Mouse (Mus musculus) olfactory bulb, adult 2 months (tissue): ENCODE measurements around the gene Slc39a7. TPM values are rescaled to one million over a fixed set of nuclear protein-coding genes. Genes with fewer than 3 reads are reported as not detected.

Experiments
- H3K27ac ChIP-seq: fragments of 200-500 bp; 2 replicates; pipeline ENCODE4 v1.5.1; 2012; ENCODE audit warnings: low read depth, low read length; ENCODE audit not compliant: insufficient read depth
- H3K4me1 ChIP-seq: fragments of 200-500 bp; 2 replicates; pipeline ENCODE4 v1.6.1; 2012; ENCODE audit warnings: low read length; ENCODE audit not compliant: control insufficient read depth, insufficient read depth
- H3K4me3 ChIP-seq: fragments of 200-500 bp; 2 replicates; pipeline ENCODE4 v1.5.1; 2012; ENCODE audit warnings: mild to moderate bottlenecking, low read depth, low read length, moderate library complexity; ENCODE audit not compliant: insufficient read depth
- CTCF ChIP-seq: fragments of 200-500 bp; IDR thresholded peaks from 2 replicates; pipeline ENCODE4 v1.5.1; 2012; ENCODE audit warnings: low read depth, mild to moderate bottlenecking, low read length, moderate library complexity; ENCODE audit not compliant: insufficient read depth
- POLR2A ChIP-seq: fragments of 200-500 bp; IDR thresholded peaks from 2 replicates; pipeline ENCODE4 v1.6.1; 2012; ENCODE audit warnings: mild to moderate bottlenecking, low read depth, low read length, moderate library complexity; ENCODE audit not compliant: insufficient read depth
- WGBS: fragments of 180-500 bp; shearing (Covaris S2); methylation state at CpG from one replicate; pipeline ENCODE4 v1.1.7; 2018; 5-methylcytosine and 5-hydroxymethylcytosine counted together
- polyA plus RNA-seq: library from polyadenylated mRNA; stranded (reverse); fragments of >200 nt; gene quantifications from 2 replicates; pipeline ENCODE4 v1.2.4, GENCODE M21; 2012; ENCODE audit warnings: low replicate concordance; ENCODE audit not compliant: missing spikeins, insufficient read depth, insufficient read length

The Slc39a7 gene
- polyA plus RNA-seq, 1 experiment = not detected

GRCm38 (mm10) chr17:34032806-34033205 is 1.3 kb upstream of the Slc39a7 start:
- H3K27ac ChIP-seq = no peak overlapping the region
- H3K4me1 ChIP-seq = peaks cover 49% of the 10 kb centered on the region
- peak overlapping the region; percentile 59 for H3K4me3 ChIP-seq
- TF ChIP-seq POLR2A (no peak), CTCF (no peak)
- 49% methylated on average over 9 of the region's 9 CpGs for WGBS

DNA sequence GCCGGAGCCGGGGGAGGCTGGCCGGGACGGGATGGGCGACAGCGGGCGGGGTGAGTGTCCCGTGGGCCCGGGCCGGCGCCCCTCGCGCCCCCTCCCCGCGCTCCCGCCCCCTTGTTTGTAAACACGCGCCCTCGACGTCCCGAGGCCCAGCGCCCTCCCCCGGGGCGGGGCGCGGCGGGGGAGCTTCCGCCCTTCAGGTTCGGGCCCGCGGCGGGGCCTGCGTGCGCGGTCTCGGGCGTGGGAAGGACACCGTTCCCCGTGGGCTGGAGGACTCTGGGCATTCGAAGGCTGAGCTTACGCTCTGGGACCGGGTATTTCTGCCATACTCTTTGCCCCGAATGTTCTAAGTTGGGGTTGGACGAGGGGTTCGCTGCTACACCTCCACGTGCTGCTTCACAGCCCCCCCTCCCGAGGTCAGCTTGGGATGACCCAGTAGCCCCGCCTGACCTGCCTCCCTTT is 721 bp upstream of the Slc39a7 start:
- peak overlapping the region; percentile 36; the same call in 1 of the 2 replicates for H3K27ac ChIP-seq
- TF ChIP-seq CTCF = no peak
- no peak for TF ChIP-seq POLR2A
- H3K4me3 ChIP-seq = peak overlapping the region; percentile 59
- H3K4me1 ChIP-seq = peaks cover 47% of the 10 kb centered on the region
- WGBS = under 1% methylated on average over 43 of the region's 48 CpGs

GRCm38 (mm10) chr17:34030861-34031326 is 588 bp downstream of the Slc39a7 start:
- peak overlapping the region; percentile 59 for H3K4me3 ChIP-seq
- no peak overlapping the region for H3K27ac ChIP-seq
- TF ChIP-seq CTCF = no peak
- TF ChIP-seq POLR2A = no peak
- 3% methylated on average over 20 of the region's 20 CpGs for WGBS
- H3K4me1 ChIP-seq = peaks cover 55% of the 10 kb centered on the region

- Histone ChIP-seq H3K27ac (no peak overlapping the region), H3K4me1 (peaks cover 63% of the 10 kb centered on the region), H3K4me3 (peak overlapping the region; percentile 59)
- TF ChIP-seq CTCF = no peak
- no peak for TF ChIP-seq POLR2A
- WGBS = 67% methylated on average over 21 of the region's 21 CpGs
Measured at GRCm38 (mm10) chr17:34029890-34030595, 1.4 kb downstream of the Slc39a7 start.

DNA sequence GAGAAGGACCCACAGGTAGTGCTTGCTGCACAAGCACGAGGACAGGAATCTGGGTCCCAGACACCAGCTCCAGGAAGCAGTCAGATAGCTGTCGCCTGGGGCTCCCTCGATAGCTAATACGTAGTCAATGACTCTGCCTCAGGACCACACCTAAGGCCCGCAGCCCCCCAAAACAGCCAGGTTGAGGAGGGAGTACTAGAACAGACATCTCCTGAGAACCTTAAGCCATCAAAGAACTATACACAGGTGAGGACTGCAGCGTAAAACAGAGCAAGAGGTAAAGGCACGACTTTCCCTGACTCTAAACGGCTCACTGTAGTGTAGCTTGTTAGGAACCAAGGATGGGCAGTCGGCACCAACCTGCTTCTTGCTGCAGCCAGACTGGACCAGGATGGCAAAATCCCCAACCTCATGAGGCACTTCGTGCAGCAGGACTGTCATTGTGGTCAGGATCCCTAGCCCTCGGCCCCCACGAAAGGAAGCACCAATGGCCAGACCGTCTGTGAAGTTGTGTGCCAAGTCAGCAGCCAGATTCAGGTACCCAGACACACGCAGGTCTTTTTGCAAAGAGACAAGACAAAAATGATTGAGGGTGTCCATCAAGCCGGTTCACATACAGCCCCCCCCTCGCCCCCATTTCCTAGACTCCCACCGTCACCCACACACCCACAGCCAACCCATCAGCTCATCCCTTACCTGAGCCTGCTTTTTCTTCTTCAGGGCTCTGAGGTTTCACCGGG is 2.2 kb downstream of the Slc39a7 start:
- no peak overlapping the region for H3K27ac ChIP-seq
- TF ChIP-seq CTCF = no peak
- no peak for TF ChIP-seq POLR2A
- H3K4me1 ChIP-seq = peaks cover 65% of the 10 kb centered on the region
- H3K4me3 ChIP-seq = no peak overlapping the region
- 84% methylated on average over 18 of the region's 18 CpGs for WGBS

GRCm38 (mm10) chr17:34028501-34029149 is 2.9 kb downstream of the Slc39a7 start:
- WGBS = 56% methylated on average over 17 of the region's 17 CpGs
- Histone ChIP-seq H3K27ac (no peak overlapping the region), H3K4me1 (peaks cover 63% of the 10 kb centered on the region), H3K4me3 (no peak overlapping the region)
- TF ChIP-seq CTCF (no peak), POLR2A (no peak)

DNA sequence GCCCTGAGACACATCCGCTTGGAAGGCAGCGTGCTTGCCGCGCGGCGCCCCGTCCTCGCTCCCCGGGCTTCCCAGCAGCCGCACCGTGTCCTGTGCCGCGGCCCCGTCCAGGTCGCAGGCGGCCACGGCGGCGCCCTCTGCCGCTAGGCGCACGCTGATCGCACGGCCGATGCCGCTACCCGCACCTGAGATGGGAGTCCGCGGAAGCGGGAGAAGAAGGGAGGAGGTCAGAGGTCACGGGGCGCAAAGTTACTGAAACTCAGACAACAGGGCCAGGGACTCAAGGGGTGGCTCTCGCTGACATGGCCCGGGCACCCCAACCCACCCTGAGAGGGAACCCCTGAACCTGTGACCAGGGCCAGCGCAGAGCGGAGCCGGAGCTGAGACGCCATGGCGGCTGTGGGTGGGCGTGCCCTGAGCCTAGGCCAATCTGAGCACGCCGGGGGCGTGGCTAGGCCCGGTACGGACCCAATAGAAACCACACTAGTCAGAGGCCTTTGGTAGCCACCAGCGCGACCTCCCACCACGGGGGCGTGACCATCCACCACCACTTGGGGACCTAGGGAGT is 3.7 kb downstream of the Slc39a7 start, which contains the start of gene H2-Ke6:
Gene H2-Ke6 (minus strand): TSS at position 405 of the 568 bp plus-strand sequence.
- H3K4me1 ChIP-seq = peaks cover 60% of the 10 kb centered on the region
- WGBS = under 1% methylated on average over 49 of the region's 49 CpGs

GRCm38 (mm10) chr17:34026917-34027655 is 4.4 kb downstream of the Slc39a7 start:
- WGBS = 6% methylated on average over 36 of the region's 36 CpGs
- Histone ChIP-seq H3K27ac (peak overlapping the region; percentile 1; the same call in 1 of the 2 replicates), H3K4me1 (peaks cover 58% of the 10 kb centered on the region), H3K4me3 (peak overlapping the region; percentile 61)
- TF ChIP-seq CTCF = no peak
- TF ChIP-seq POLR2A = no peak

More for the DNA sequence above, 3.7 kb downstream of the Slc39a7 start, which contains the start of gene H2-Ke6:
- Histone ChIP-seq H3K4me3 (peak within 1 kb of the TSS; percentile 61), H3K27ac (peak within 1 kb of the TSS; percentile 1; the same call in 1 of the 2 replicates)
- TF ChIP-seq CTCF (no peak), POLR2A (peak; percentile 67)
